Mouse (Mus musculus): ENCODE results near the gene Ifit2.

GRCm38 (mm10) chr19:34593456-34593855, 43.0 kb downstream of the Ifit2 start:
- TF ChIP-seq ZNF384 (IDR thresholded peaks at IDR 0.05; ENCODE audit: low read depth, low read length) (no peak), ZC3H11A (IDR thresholded peaks at IDR 0.05; ENCODE audit: borderline replicate concordance, low read depth, low read length) (no peak)
